Mouse (Mus musculus) embryo, embryonic 9.5 days (tissue): ENCODE data around the gene Dag1.
"Not testable (repeated sequence)": the region's sequence is repeated elsewhere in the genome, so short reads cannot be mapped to it uniquely, and the experiment has no call there.

ENCODE experiments used
- DNase-seq: peaks from one replicate; pipeline ENCODE4 v3.0.0-alpha.2; 2017; ENCODE audit errors: extremely low spot score

The Dag1 gene

GRCm38 (mm10) chr9:108263690-108264190 is at the start of gene Dag1:
TSS of gene Dag1 (minus strand) at chr9:108263958.
- DNase-seq: peak; percentile 100

GRCm38 (mm10) chr9:108308141-108308540 is 44.4 kb upstream of the Dag1 start:
- no peak for DNase-seq

GRCm38 (mm10) chr9:108307021-108307807 is 43.5 kb upstream of the Dag1 start:
- no peak for DNase-seq

GRCm38 (mm10) chr9:108306571-108306980 is 42.8 kb upstream of the Dag1 start:
- no peak for DNase-seq

- DNase-seq: peak; percentile 97
Measured at GRCm38 (mm10) chr9:108305629-108306520, 42.1 kb upstream of the Dag1 start, which contains the start of the genes Rhoa and Tcta. TSS of gene Rhoa (plus strand) at chr9:108306129. TSS of gene Tcta (minus strand) at chr9:108306160.

GRCm38 (mm10) chr9:108305170-108305569 is 41.4 kb upstream of the Dag1 start:
- DNase-seq: no peak

GRCm38 (mm10) chr9:108304716-108305115 is 41.0 kb upstream of the Dag1 start:
- no peak for DNase-seq

- no peak for DNase-seq
Measured at GRCm38 (mm10) chr9:108301853-108302252, 38.1 kb upstream of the Dag1 start.

GRCm38 (mm10) chr9:108296453-108297355 is 32.9 kb upstream of the Dag1 start, which contains the start of gene Amt:
TSS of gene Amt (plus strand) at chr9:108296853.
- peak; percentile 78 for DNase-seq

- DNase-seq: no peak
Measured at GRCm38 (mm10) chr9:108290773-108291172, 27.0 kb upstream of the Dag1 start.

- DNase-seq: peak; percentile 88
Measured at GRCm38 (mm10) chr9:108290016-108290750, 26.4 kb upstream of the Dag1 start, which contains the start of gene Nicn1. TSS of gene Nicn1 (plus strand) at chr9:108290429.

- no peak for DNase-seq
Measured at GRCm38 (mm10) chr9:108289347-108289746, 25.6 kb upstream of the Dag1 start.

GRCm38 (mm10) chr9:108287526-108288238 is 23.9 kb upstream of the Dag1 start:
- not testable (repeated sequence) for DNase-seq

- DNase-seq: peak; percentile 70
Measured at GRCm38 (mm10) chr9:108284410-108284809, 20.7 kb upstream of the Dag1 start.

- DNase-seq: no peak
Measured at GRCm38 (mm10) chr9:108280071-108280828, 16.5 kb upstream of the Dag1 start.

- DNase-seq: no peak
Measured at GRCm38 (mm10) chr9:108278697-108279450, 15.1 kb upstream of the Dag1 start.

GRCm38 (mm10) chr9:108275331-108275659 is 11.5 kb upstream of the Dag1 start:
- DNase-seq: no peak
